Mouse (Mus musculus) 3T3-L1 (cell line): ENCODE measurements around the gene Setd1b.

Experiments
- DNase-seq: peaks from one replicate; pipeline ENCODE4 v3.0.0-alpha.2; 2015; ENCODE audit warnings: low read depth, low spot score

The Setd1b gene

GRCm38 (mm10) chr5:123159866-123160265, 17.9 kb downstream of the Setd1b start:
- no peak for DNase-seq

GRCm38 (mm10) chr5:123160341-123160740, 18.3 kb downstream of the Setd1b start:
- no peak for DNase-seq

GRCm38 (mm10) chr5:123162942-123163341, 20.9 kb downstream of the Setd1b start:
- peak; percentile 34 for DNase-seq

GRCm38 (mm10) chr5:123166437-123166836, 24.4 kb downstream of the Setd1b start:
- no peak for DNase-seq

- DNase-seq, result no peak
Observed at GRCm38 (mm10) chr5:123167591-123167990, 25.6 kb downstream of the Setd1b start.

- DNase-seq, result no peak
Observed at GRCm38 (mm10) chr5:123169284-123169683, 27.3 kb downstream of the Setd1b start, which contains the start of gene Psmd9. Gene Psmd9, plus strand, starts transcription at chr5:123169413.

- peak; percentile 81 for DNase-seq
Observed at GRCm38 (mm10) chr5:123170365-123170764, 28.4 kb downstream of the Setd1b start.

GRCm38 (mm10) chr5:123171646-123172350, 29.8 kb downstream of the Setd1b start:
- peak; percentile 85 for DNase-seq

GRCm38 (mm10) chr5:123178792-123179191, 36.8 kb downstream of the Setd1b start:
- no peak for DNase-seq

- no peak for DNase-seq
Observed at GRCm38 (mm10) chr5:123180390-123180789, 38.4 kb downstream of the Setd1b start.

GRCm38 (mm10) chr5:123181536-123181935, 39.5 kb downstream of the Setd1b start:
- no peak for DNase-seq

GRCm38 (mm10) chr5:123182651-123183050, 40.7 kb downstream of the Setd1b start, which contains the start of gene Hpd:
Gene Hpd, minus strand, starts transcription at chr5:123182727.
- no peak for DNase-seq

GRCm38 (mm10) chr5:123185966-123186365, 44.0 kb downstream of the Setd1b start:
- no peak for DNase-seq

- DNase-seq, result no peak
Observed at GRCm38 (mm10) chr5:123187306-123187705, 45.3 kb downstream of the Setd1b start.

- DNase-seq, result no peak
Observed at GRCm38 (mm10) chr5:123190912-123191311, 48.9 kb downstream of the Setd1b start.

GRCm38 (mm10) chr5:123191427-123191826, 49.4 kb downstream of the Setd1b start:
- DNase-seq, result peak; percentile 61

GRCm38 (mm10) chr5:123192606-123193150, 50.7 kb downstream of the Setd1b start:
- no peak for DNase-seq

- no peak for DNase-seq
Observed at GRCm38 (mm10) chr5:123193436-123193835, 51.4 kb downstream of the Setd1b start.

GRCm38 (mm10) chr5:123194856-123195255, 52.9 kb downstream of the Setd1b start:
- no peak for DNase-seq

- no peak for DNase-seq
Observed at GRCm38 (mm10) chr5:123195500-123196000, 53.6 kb downstream of the Setd1b start.

- DNase-seq, result no peak
Observed at GRCm38 (mm10) chr5:123196746-123197145, 54.8 kb downstream of the Setd1b start.

GRCm38 (mm10) chr5:123198523-123198922, 56.5 kb downstream of the Setd1b start:
- DNase-seq, result no peak
